ENCODE assay signal across 25 mouse cellular contexts in the genomic region with DNA sequence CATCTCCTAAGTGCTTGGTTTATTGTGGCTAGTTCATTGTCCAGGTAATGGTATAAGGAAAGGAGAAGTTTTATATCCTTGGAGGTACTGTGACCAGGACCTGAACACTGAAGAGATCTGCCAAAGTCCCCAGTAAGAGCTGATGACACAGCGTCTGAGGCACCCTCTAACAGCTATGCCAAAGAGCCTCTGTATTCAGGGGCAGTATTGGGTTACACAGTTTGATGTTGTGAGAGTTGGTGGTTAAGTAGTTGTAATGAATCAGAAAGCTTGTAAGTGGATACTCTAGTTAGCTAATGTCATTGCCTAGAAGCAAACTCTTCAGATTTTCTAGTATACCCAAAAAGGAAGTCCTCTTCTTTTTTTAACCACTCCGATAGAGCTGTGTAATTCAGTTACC.
DNase-seq lines count a peak whose midpoint lies in the region; ATAC-seq and TF ChIP-seq lines count a peak whose summit lies in the region.
"Had no signal": no experiment of that assay in that cellular context is flagged by ENCODE, and none has a peak within 500 bp of the region (broad histone marks: within the 10 kb centered on the region; RNA-seq: fewer than 3 reads in every experiment).

No protein-coding gene starts in this region.

- H3K27ac ChIP-seq in kidney, embryonic 14.5 days (ENCODE audit: low read depth, low read length) = no peak overlapping the region; the same call in 1 of the 2 replicates
- no peak overlapping the region for H3K27ac ChIP-seq in kidney, embryonic 16.5 days (ENCODE audit: low read length)
- H3K27ac ChIP-seq in kidney, adult 2 months (ENCODE audit: insufficient read depth, low read depth, low read length) = no peak overlapping the region
- H3K27ac ChIP-seq: embryonic facial prominence, embryonic 13.5 days; forebrain, embryonic 13.5 days; forebrain, embryonic 15.5 days had no signal

- H3ac ChIP-seq in myocyte (ENCODE audit: control insufficient read depth, insufficient read length) = no peak overlapping the region

- peak; percentile 73; the same call in 1 of the 2 replicates for ATAC-seq in kidney, embryonic 14.5 days (ENCODE audit: low FRiP score, low TSS enrichment)
- ATAC-seq in kidney, embryonic 16.5 days (ENCODE audit: low FRiP score, low TSS enrichment) = peak; percentile 54; the same call in 1 of the 2 replicates
- ATAC-seq: activated CD4-positive, CD25-positive, alpha-beta regulatory T cell, adult 4 months; CD4-positive, CD25-positive, alpha-beta regulatory T cell, adult 4 months; forebrain, embryonic 13.5 days; forebrain, embryonic 15.5 days; forebrain, postnatal 0 days; Patski had no signal

- no peak for TF ChIP-seq POLR2A in kidney, adult 2 months (IDR thresholded peaks at IDR 0.05; ENCODE audit: low read depth, low read length)
- no peak for TF ChIP-seq POLR2A in myocyte (IDR thresholded peaks at IDR 0.05; ENCODE audit: insufficient read length, low read depth)

- H3K4me1 ChIP-seq in kidney, embryonic 14.5 days (ENCODE audit: control insufficient read depth, insufficient read depth, low read length) = no peaks in the 10 kb centered on the region
- no peaks in the 10 kb centered on the region for H3K4me1 ChIP-seq in kidney, embryonic 16.5 days (ENCODE audit: insufficient read depth, low read length)
- H3K4me1 ChIP-seq in kidney, adult 2 months (ENCODE audit: control insufficient read depth, insufficient read depth, low read length) = no peaks in the 10 kb centered on the region
- H3K4me1 ChIP-seq: embryonic facial prominence, embryonic 13.5 days had no signal

- no peaks in the 10 kb centered on the region for H3K79me2 ChIP-seq in myocyte (ENCODE audit: control insufficient read depth, insufficient read depth)

- no peaks in the 10 kb centered on the region for H3K9me3 ChIP-seq in kidney, embryonic 14.5 days (ENCODE audit: control insufficient read depth, low read length)
- H3K9me3 ChIP-seq in kidney, embryonic 16.5 days (ENCODE audit: low read length) = no peaks in the 10 kb centered on the region
- H3K9me3 ChIP-seq: embryonic facial prominence, embryonic 13.5 days; forebrain, embryonic 13.5 days; forebrain, embryonic 15.5 days; G1E had no signal

- H3K4me3 ChIP-seq in kidney, embryonic 14.5 days (ENCODE audit: low read length) = no peak overlapping the region
- no peak overlapping the region for H3K4me3 ChIP-seq in kidney, embryonic 16.5 days (ENCODE audit: low read length)
- H3K4me3 ChIP-seq in kidney, adult 2 months (ENCODE audit: insufficient read depth, low read depth, low read length) = no peak overlapping the region
- no peak overlapping the region for H3K4me3 ChIP-seq in myocyte
- H3K4me3 ChIP-seq: embryonic facial prominence, embryonic 13.5 days; forebrain, embryonic 13.5 days; forebrain, embryonic 15.5 days had no signal

- 53% methylated on average over 2 of the region's 2 CpGs for WGBS in kidney, embryonic 14.5 days
- WGBS in kidney, embryonic 16.5 days = 56% methylated on average over 2 of the region's 2 CpGs
- WGBS in kidney, adult 2 months = 89% methylated on average over 2 of the region's 2 CpGs

- H3K36me3 ChIP-seq in kidney, embryonic 14.5 days (ENCODE audit: control insufficient read depth, insufficient read depth, low read length) = no peaks in the 10 kb centered on the region
- H3K36me3 ChIP-seq in kidney, embryonic 16.5 days (ENCODE audit: insufficient read depth, low read length) = no peaks in the 10 kb centered on the region
- no peaks in the 10 kb centered on the region for H3K36me3 ChIP-seq in kidney, adult 2 months (ENCODE audit: control insufficient read depth, insufficient read depth, low read length)
- no peaks in the 10 kb centered on the region for H3K36me3 ChIP-seq in myocyte (ENCODE audit: control insufficient read depth, insufficient read depth)
- H3K36me3 ChIP-seq: embryonic facial prominence, embryonic 13.5 days; forebrain, embryonic 15.5 days had no signal

- H3K27me3 ChIP-seq in kidney, embryonic 14.5 days (ENCODE audit: control insufficient read depth, insufficient read depth, low read length) = no peaks in the 10 kb centered on the region
- no peaks in the 10 kb centered on the region for H3K27me3 ChIP-seq in kidney, embryonic 16.5 days (ENCODE audit: insufficient read depth, low read length)
- H3K27me3 ChIP-seq in kidney, adult 2 months (replicated peaks; ENCODE audit: control insufficient read depth, insufficient read depth, low read length) = no peaks in the 10 kb centered on the region
- H3K27me3 ChIP-seq in myocyte (ENCODE audit: control insufficient read depth, insufficient read depth, insufficient read length) = no peaks in the 10 kb centered on the region
- H3K27me3 ChIP-seq: CH12.LX; embryonic facial prominence, embryonic 13.5 days; forebrain, embryonic 13.5 days; forebrain, embryonic 15.5 days; Patski had no signal

- TF ChIP-seq CTCF in kidney, adult 2 months (conservative IDR thresholded peaks at IDR 0.05; ENCODE audit: insufficient read depth, insufficient read length, low read depth, low read length) = no peak

- H3K9ac ChIP-seq in kidney, embryonic 14.5 days (ENCODE audit: low read depth, low read length) = no peak overlapping the region
- no peak overlapping the region for H3K9ac ChIP-seq in kidney, embryonic 16.5 days (replicated peaks; ENCODE audit: low read length)
- H3K9ac ChIP-seq: embryonic facial prominence, embryonic 13.5 days; forebrain, embryonic 13.5 days; forebrain, embryonic 15.5 days; forebrain, postnatal 0 days had no signal

- H3K4me2 ChIP-seq in kidney, embryonic 14.5 days (replicated peaks; ENCODE audit: low read depth, low read length) = no peak overlapping the region
- H3K4me2 ChIP-seq in kidney, embryonic 16.5 days (replicated peaks; ENCODE audit: low read depth, low read length) = no peak overlapping the region
- peak overlapping the region; percentile 28 for H3K4me2 ChIP-seq in myocyte (ENCODE audit: low read depth)
- H3K4me2 ChIP-seq: embryonic facial prominence, embryonic 13.5 days; forebrain, embryonic 13.5 days; forebrain, embryonic 15.5 days had no signal

- DNase-seq in kidney, adult 8-10 months = no peak
- DNase-seq in kidney, adult 2 months = no peak
- DNase-seq in 416B (ENCODE audit: low read depth) = peak; percentile 30
- no peak for DNase-seq in heart, adult 11 months
- DNase-seq: adrenal gland, adult 8-10 months; adrenal gland, postnatal 14 days; adrenal gland, postnatal 36 days; B cell, adult 2 months; cerebellum, adult 11-12 months; cerebellum, adult 2 months; cerebellum, adult 9-10 months; cerebellum, postnatal 10 days; cerebellum, postnatal 25 days; forebrain, postnatal 0 days had no signal

TF ChIP-seq in myocyte, 11 proteins besides CTCF, POLR2A, EP300 and RAD21:
- TF ChIP-seq MYOG (IDR thresholded peaks at IDR 0.05; ENCODE audit: control insufficient read depth in 1 of 3, insufficient read depth in 1 of 3, insufficient read length in 2 of 3, low read depth in 2 of 3) (no peak), CEBPB (IDR thresholded peaks at IDR 0.05; ENCODE audit: insufficient read depth, poor library complexity, severe bottlenecking) (0 out of 2 replicates have a peak, but pooled peaks have one; percentile 21)
